Comparison of ENCODE assay signal across 7 mouse cellular contexts in the genomic region with DNA sequence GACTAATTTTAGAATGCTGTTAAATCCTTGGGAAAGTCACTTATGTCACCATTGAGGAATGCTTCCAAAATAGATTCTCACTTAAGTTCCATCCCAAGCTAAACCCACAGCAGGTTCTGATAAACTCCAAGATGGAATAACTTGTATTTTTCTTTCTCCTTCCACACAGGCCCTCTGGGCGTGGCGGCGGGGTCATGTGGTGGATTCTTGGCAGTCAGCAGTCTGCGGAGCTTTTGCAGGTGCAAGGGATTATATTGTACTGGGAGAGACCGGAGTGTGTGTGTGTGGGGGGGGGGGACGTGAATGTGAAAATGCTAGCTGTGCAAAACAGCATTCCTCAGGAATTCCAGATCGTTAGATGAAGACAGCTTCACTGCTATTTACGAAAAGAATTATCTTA.
DNase-seq lines count a peak whose midpoint lies in the region; ATAC-seq lines count a peak whose summit lies in the region.

No protein-coding gene starts in this region.

- ATAC-seq in granulocyte monocyte progenitor cell, adult 5-6 weeks (replicated peaks; ENCODE audit: poor library complexity, severe bottlenecking) = no peak

- intact Hi-C loops in gastrocnemius, postnatal 14 days (cut with DNase I; ENCODE audit: low total_unique reads) = no loop called here

- DNase-seq in testis, postnatal 10 days (ENCODE audit: low spot score) = peak; percentile 62
- DNase-seq in testis, postnatal 14 days (ENCODE audit: low spot score) = no peak
- peak; percentile 54 for DNase-seq in gastrocnemius, postnatal 14 days
- DNase-seq in kidney, postnatal 25 days = peak; percentile 45 to 61
- DNase-seq in B cell, adult 2 months = no peak
- no peak for DNase-seq in layer of hippocampus, adult 9-10 months (ENCODE audit: low spot score)

Comparison
In these comparisons a context has a peak if more than half of its experiments do, and no peak if none do; other contexts are left out.
1. DNase-seq: peak in testis, postnatal 10 days (single experiment), gastrocnemius, postnatal 14 days (single experiment) and kidney, postnatal 25 days (2 of 2); none in testis, postnatal 14 days (single experiment), B cell, adult 2 months (0 of 2) and layer of hippocampus, adult 9-10 months (single experiment).